Mouse (Mus musculus) layer of hippocampus, adult 18-20 months (tissue): ENCODE measurements around the gene Slf1. TPM values are rescaled to one million over a fixed set of nuclear protein-coding genes. Genes with fewer than 3 reads are reported as not detected.

Experiments used
- DNase-seq, 2 experiments: peaks; one replicate each; pipeline ENCODE4 v3.0.0; 2022; ENCODE audit warnings: low spot score in 2 of 2
- total RNA-seq, 2 experiments: library from RNA; stranded (reverse); gene quantifications; 2 replicates each; pipeline ENCODE4 v1.2.3; 2021

Slf1 gene
- total RNA-seq, 2 experiments from 2014 or later, result 15.5 to 18.2 TPM

GRCm38 (mm10) chr13:77002628-77003027 lies 132.6 kb downstream of the Slf1 start:
- no peak for DNase-seq

Other genes with a start within 250 kb of the Slf1 start
- 10 to 100 TPM; 19.0 to 21.9 TPM for gene 2210408I21Rik, start 67 bp upstream of the Slf1 start, total RNA-seq